Mouse (Mus musculus): ENCODE results near the gene Trio. TPM values are rescaled to one million over a fixed set of nuclear protein-coding genes. Genes with fewer than 3 reads are reported as not detected.
A peak's percentile ranks its signal among the peaks of the same experiment; 100 is the strongest.

Trio gene
- total RNA-seq, 1 experiment from 2014 or later = 24.6 TPM

GRCm38 (mm10) chr15:27770513-27771196 is 255.0 kb downstream of the Trio start:
- no peak for ATAC-seq (replicated peaks in 1 of 2; ENCODE audit: insufficient read depth in 1 of 2, low FRiP score in 2 of 2, low TSS enrichment in 1 of 2, low read depth in 1 of 2, poor library complexity in 2 of 2, severe bottlenecking in 2 of 2)

GRCm38 (mm10) chr15:27761416-27761815 is 264.2 kb downstream of the Trio start:
- no peak for ATAC-seq (replicated peaks in 1 of 2; ENCODE audit: insufficient read depth in 1 of 2, low FRiP score in 2 of 2, low TSS enrichment in 1 of 2, low read depth in 1 of 2, poor library complexity in 2 of 2, severe bottlenecking in 2 of 2)

- no peak for ATAC-seq (replicated peaks in 1 of 2; ENCODE audit: insufficient read depth in 1 of 2, low FRiP score in 2 of 2, low TSS enrichment in 1 of 2, low read depth in 1 of 2, poor library complexity in 2 of 2, severe bottlenecking in 2 of 2)
These were observed 265.0 kb downstream of the Trio start for GRCm38 (mm10) chr15:27760655-27761054.

GRCm38 (mm10) chr15:27759890-27760289 is 265.8 kb downstream of the Trio start:
- ATAC-seq (replicated peaks in 1 of 2; ENCODE audit: insufficient read depth in 1 of 2, low FRiP score in 2 of 2, low TSS enrichment in 1 of 2, low read depth in 1 of 2, poor library complexity in 2 of 2, severe bottlenecking in 2 of 2) = no peak

GRCm38 (mm10) chr15:27758680-27759079 is 267.0 kb downstream of the Trio start:
- ATAC-seq (replicated peaks in 1 of 2; ENCODE audit: insufficient read depth in 1 of 2, low FRiP score in 2 of 2, low TSS enrichment in 1 of 2, low read depth in 1 of 2, poor library complexity in 2 of 2, severe bottlenecking in 2 of 2) = no peak

GRCm38 (mm10) chr15:27756426-27756825 is 269.2 kb downstream of the Trio start:
- no peak for ATAC-seq (replicated peaks in 1 of 2; ENCODE audit: insufficient read depth in 1 of 2, low FRiP score in 2 of 2, low TSS enrichment in 1 of 2, low read depth in 1 of 2, poor library complexity in 2 of 2, severe bottlenecking in 2 of 2)

GRCm38 (mm10) chr15:27754571-27755260 is 270.9 kb downstream of the Trio start:
- ATAC-seq (replicated peaks in 1 of 2; ENCODE audit: insufficient read depth in 1 of 2, low FRiP score in 2 of 2, low TSS enrichment in 1 of 2, low read depth in 1 of 2, poor library complexity in 2 of 2, severe bottlenecking in 2 of 2) = no peak

GRCm38 (mm10) chr15:27753923-27754322 is 271.7 kb downstream of the Trio start:
- ATAC-seq (replicated peaks in 1 of 2; ENCODE audit: insufficient read depth in 1 of 2, low FRiP score in 2 of 2, low TSS enrichment in 1 of 2, low read depth in 1 of 2, poor library complexity in 2 of 2, severe bottlenecking in 2 of 2) = no peak

GRCm38 (mm10) chr15:27752677-27753342 is 272.8 kb downstream of the Trio start:
- ATAC-seq (replicated peaks in 1 of 2; ENCODE audit: insufficient read depth in 1 of 2, low FRiP score in 2 of 2, low TSS enrichment in 1 of 2, low read depth in 1 of 2, poor library complexity in 2 of 2, severe bottlenecking in 2 of 2) = no peak

GRCm38 (mm10) chr15:27751612-27752405 is 273.8 kb downstream of the Trio start:
- peak; percentile 54 to 62; a peak in 3 of 4 replicates for ATAC-seq (replicated peaks in 1 of 2; ENCODE audit: insufficient read depth in 1 of 2, low FRiP score in 2 of 2, low TSS enrichment in 1 of 2, low read depth in 1 of 2, poor library complexity in 2 of 2, severe bottlenecking in 2 of 2)

GRCm38 (mm10) chr15:27748739-27749138 is 276.9 kb downstream of the Trio start:
- ATAC-seq (replicated peaks in 1 of 2; ENCODE audit: insufficient read depth in 1 of 2, low FRiP score in 2 of 2, low TSS enrichment in 1 of 2, low read depth in 1 of 2, poor library complexity in 2 of 2, severe bottlenecking in 2 of 2) = no peak

GRCm38 (mm10) chr15:27747512-27747911 is 278.1 kb downstream of the Trio start:
- no peak for ATAC-seq (replicated peaks in 1 of 2; ENCODE audit: insufficient read depth in 1 of 2, low FRiP score in 2 of 2, low TSS enrichment in 1 of 2, low read depth in 1 of 2, poor library complexity in 2 of 2, severe bottlenecking in 2 of 2)

- ATAC-seq (replicated peaks in 1 of 2; ENCODE audit: insufficient read depth in 1 of 2, low FRiP score in 2 of 2, low TSS enrichment in 1 of 2, low read depth in 1 of 2, poor library complexity in 2 of 2, severe bottlenecking in 2 of 2) = no peak
These were observed 280.7 kb downstream of the Trio start for GRCm38 (mm10) chr15:27744995-27745394.

GRCm38 (mm10) chr15:27740080-27740479 is 285.6 kb downstream of the Trio start:
- no peak for ATAC-seq (replicated peaks in 1 of 2; ENCODE audit: insufficient read depth in 1 of 2, low FRiP score in 2 of 2, low TSS enrichment in 1 of 2, low read depth in 1 of 2, poor library complexity in 2 of 2, severe bottlenecking in 2 of 2)

- ATAC-seq (replicated peaks in 1 of 2; ENCODE audit: insufficient read depth in 1 of 2, low FRiP score in 2 of 2, low TSS enrichment in 1 of 2, low read depth in 1 of 2, poor library complexity in 2 of 2, severe bottlenecking in 2 of 2) = no peak
These were observed 293.8 kb downstream of the Trio start for GRCm38 (mm10) chr15:27731818-27732217.

- no peak; a peak in 1 of 4 replicates for ATAC-seq (replicated peaks in 1 of 2; ENCODE audit: insufficient read depth in 1 of 2, low FRiP score in 2 of 2, low TSS enrichment in 1 of 2, low read depth in 1 of 2, poor library complexity in 2 of 2, severe bottlenecking in 2 of 2)
These were observed 299.4 kb downstream of the Trio start for GRCm38 (mm10) chr15:27726228-27726627.

- ATAC-seq (replicated peaks in 1 of 2; ENCODE audit: insufficient read depth in 1 of 2, low FRiP score in 2 of 2, low TSS enrichment in 1 of 2, low read depth in 1 of 2, poor library complexity in 2 of 2, severe bottlenecking in 2 of 2) = peak; percentile 85 to 88
These were observed 300.6 kb downstream of the Trio start for GRCm38 (mm10) chr15:27724796-27725680.
